Mouse (Mus musculus): ENCODE measurements around the gene S100a3. TPM values are rescaled to one million over a fixed set of nuclear protein-coding genes. Genes with fewer than 3 reads are reported as not detected.

S100a3 gene
- polyA plus RNA-seq, 1 experiment from 2014 or later: 1.1 TPM

DNA sequence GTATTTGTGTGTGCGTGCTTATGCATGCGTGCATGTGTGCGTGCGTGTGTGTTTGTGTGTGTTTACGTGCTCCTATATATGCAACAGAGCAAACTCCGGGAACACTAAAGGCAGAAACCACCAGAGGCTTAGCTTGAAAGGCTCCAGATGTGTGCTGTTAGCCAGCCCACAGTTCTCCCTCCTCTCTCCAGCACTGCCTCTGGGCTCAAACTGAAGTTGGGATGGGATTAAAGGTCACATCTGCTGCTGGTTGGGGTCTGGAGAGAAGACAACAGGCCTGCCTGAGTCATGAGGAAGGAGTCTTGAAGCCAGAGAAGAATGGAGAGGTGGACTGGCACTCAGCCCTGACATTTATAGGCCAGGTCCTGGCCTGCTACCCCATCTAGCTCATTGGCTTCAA lies 45.8 kb downstream of the S100a3 start:
- Histone ChIP-seq H3K4me1 (ENCODE audit: insufficient read depth, low read depth, low read length) (peaks cover 9% of the 10 kb centered on the region), H3K4me2 (replicated peaks; ENCODE audit: low read depth, low read length) (no peak overlapping the region), H3K27ac (ENCODE audit: low read length) (no peak overlapping the region), H3K27me3 (replicated peaks; ENCODE audit: insufficient read depth, low read length) (no peaks in the 10 kb centered on the region), H3K9ac (replicated peaks; ENCODE audit: low read depth) (no peak overlapping the region), H3K4me3 (ENCODE audit: low read depth, low read length) (no peak overlapping the region), H3K36me3 (ENCODE audit: insufficient read depth, low read length) (no peaks in the 10 kb centered on the region), H3K9me3 (ENCODE audit: low read length) (no peaks in the 10 kb centered on the region)
- DNase-seq (ENCODE audit: low spot score): peak; percentile 50
- WGBS: 70% methylated on average over 6 of the region's 6 CpGs
- ATAC-seq: peak; percentile 35; the same call in 1 of the 2 replicates
- no peak for TF ChIP-seq EP300 (IDR thresholded peaks at IDR 0.05)
- TF ChIP-seq CTCF (IDR thresholded peaks at IDR 0.05): no peak

DNA sequence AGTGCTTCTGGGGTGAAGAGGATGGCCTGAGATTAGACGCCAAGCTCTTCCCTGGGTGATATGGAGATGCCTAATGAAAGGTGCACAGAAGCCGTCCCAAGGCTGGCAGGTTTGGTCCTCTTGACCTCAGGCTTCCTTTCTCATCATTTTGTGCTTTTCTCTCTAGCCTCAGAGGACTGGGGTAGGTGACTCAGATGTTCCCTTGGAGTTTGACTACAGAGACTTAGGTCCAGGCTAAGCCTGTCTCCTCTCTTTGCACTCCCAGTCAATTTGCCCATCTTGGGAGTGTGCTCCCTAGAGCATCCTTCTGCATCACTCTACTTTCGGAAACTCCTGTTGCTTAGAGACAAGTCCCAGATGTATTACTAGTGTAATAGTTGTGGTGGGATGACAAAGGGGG lies 47.0 kb downstream of the S100a3 start:
- H3K4me2 ChIP-seq (replicated peaks; ENCODE audit: low read depth, low read length): no peak overlapping the region
- no peak overlapping the region for H3K27ac ChIP-seq (ENCODE audit: low read length)
- no peak overlapping the region for H3K9ac ChIP-seq (replicated peaks; ENCODE audit: low read depth)
- no peaks in the 10 kb centered on the region for H3K27me3 ChIP-seq (replicated peaks; ENCODE audit: insufficient read depth, low read length)
- WGBS: 86% methylated on average over 3 of the region's 3 CpGs
- no peaks in the 10 kb centered on the region for H3K9me3 ChIP-seq (ENCODE audit: low read length)
- no peaks in the 10 kb centered on the region for H3K36me3 ChIP-seq (ENCODE audit: insufficient read depth, low read length)
- ATAC-seq: no peak
- H3K4me3 ChIP-seq (ENCODE audit: low read depth, low read length): no peak overlapping the region
- no peak for DNase-seq (ENCODE audit: low spot score)
- peaks cover 9% of the 10 kb centered on the region for H3K4me1 ChIP-seq (ENCODE audit: insufficient read depth, low read depth, low read length)
- TF ChIP-seq EP300 (IDR thresholded peaks at IDR 0.05) (no peak), CTCF (IDR thresholded peaks at IDR 0.05) (no peak)

DNA sequence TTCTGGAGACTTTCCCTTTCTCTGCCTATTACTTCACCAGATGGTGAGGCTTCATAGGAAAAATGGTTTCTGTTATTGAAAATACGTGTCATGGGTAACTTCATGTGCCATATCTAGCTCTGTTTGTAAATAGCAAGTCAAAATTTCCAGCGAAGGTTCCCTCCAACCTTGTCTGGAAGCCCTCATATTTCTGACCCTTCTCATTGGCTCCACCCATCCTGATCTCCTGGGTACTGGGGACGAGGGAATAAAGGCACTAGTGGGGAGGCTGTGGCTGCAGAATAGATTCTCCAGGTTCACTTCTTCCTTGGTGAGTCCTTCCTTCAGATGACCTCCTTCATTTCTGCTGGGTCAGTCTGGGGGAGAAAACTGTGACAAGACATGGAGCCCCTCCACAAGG lies 47.8 kb downstream of the S100a3 start, which contains the start of gene S100a5:
TSS of gene S100a5 (plus strand) at position 301 of the 400 bp plus-strand sequence.
- TF ChIP-seq CTCF (IDR thresholded peaks at IDR 0.05) (no peak), EP300 (IDR thresholded peaks at IDR 0.05) (no peak)
- Histone ChIP-seq H3K4me1 (ENCODE audit: insufficient read depth, low read depth, low read length) (peaks cover 16% of the 10 kb centered on the region), H3K27ac (ENCODE audit: low read length) (no peak within 1 kb of the TSS), H3K9ac (replicated peaks; ENCODE audit: low read depth) (no peak within 1 kb of the TSS), H3K36me3 (ENCODE audit: insufficient read depth, low read length) (no peaks in the 10 kb centered on the region), H3K27me3 (replicated peaks; ENCODE audit: insufficient read depth, low read length) (no peaks in the 10 kb centered on the region), H3K4me3 (ENCODE audit: low read depth, low read length) (no peak within 1 kb of the TSS), H3K4me2 (replicated peaks; ENCODE audit: low read depth, low read length) (no peak within 1 kb of the TSS), H3K9me3 (ENCODE audit: low read length) (no peaks in the 10 kb centered on the region)
- WGBS: 62% methylated on average over 3 of the region's 3 CpGs
- ATAC-seq (no peak), DNase-seq (ENCODE audit: low spot score) (no peak)

DNA sequence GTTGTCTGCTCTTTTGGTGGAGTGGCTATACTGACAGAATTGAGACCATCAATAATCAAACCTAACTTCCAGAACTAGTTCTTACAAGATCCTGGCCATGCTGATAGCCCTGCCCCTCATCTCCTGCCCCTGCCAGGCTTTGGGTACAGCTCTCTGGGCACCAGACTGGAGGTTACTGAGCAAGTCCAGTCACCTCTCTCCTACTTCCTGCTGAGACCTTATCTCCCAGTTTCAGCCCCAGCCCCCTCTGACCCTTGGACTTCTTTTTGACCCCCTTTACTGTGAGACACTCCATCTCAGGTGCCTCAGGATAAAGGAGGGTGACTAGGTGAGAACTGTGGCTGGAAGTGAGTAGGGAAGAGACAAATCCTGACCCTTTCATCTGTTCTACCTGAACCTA lies 48.7 kb downstream of the S100a3 start:
- peaks cover 18% of the 10 kb centered on the region for H3K4me1 ChIP-seq (ENCODE audit: insufficient read depth, low read depth, low read length)
- H3K4me3 ChIP-seq (ENCODE audit: low read depth, low read length): no peak overlapping the region
- H3K27me3 ChIP-seq (replicated peaks; ENCODE audit: insufficient read depth, low read length): no peaks in the 10 kb centered on the region
- ATAC-seq: no peak
- no peak overlapping the region for H3K27ac ChIP-seq (ENCODE audit: low read length)
- H3K9ac ChIP-seq (replicated peaks; ENCODE audit: low read depth): no peak overlapping the region
- no peak overlapping the region for H3K4me2 ChIP-seq (replicated peaks; ENCODE audit: low read depth, low read length)
- TF ChIP-seq CTCF (IDR thresholded peaks at IDR 0.05) (no peak), EP300 (IDR thresholded peaks at IDR 0.05) (no peak)
- DNase-seq (ENCODE audit: low spot score): no peak
- H3K36me3 ChIP-seq (ENCODE audit: insufficient read depth, low read length): no peaks in the 10 kb centered on the region
- no peaks in the 10 kb centered on the region for H3K9me3 ChIP-seq (ENCODE audit: low read length)

DNA sequence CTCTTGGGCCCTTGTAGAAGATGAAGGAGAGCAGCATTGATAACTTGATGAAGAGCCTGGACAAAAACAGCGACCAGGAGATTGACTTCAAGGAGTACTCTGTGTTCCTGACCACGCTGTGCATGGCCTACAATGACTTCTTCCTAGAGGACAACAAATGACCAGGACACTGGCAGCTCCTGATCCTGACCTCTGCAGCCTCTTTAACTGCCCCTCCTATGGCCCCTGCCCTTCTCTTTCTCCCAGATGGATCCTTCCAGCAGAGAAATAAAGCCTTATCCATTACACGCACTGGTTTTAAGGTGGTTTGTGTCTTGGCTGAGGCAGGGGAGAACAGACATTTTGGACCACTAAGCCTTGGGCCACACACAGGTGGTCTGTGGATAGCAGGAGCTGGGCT lies 51.1 kb downstream of the S100a3 start:
- Histone ChIP-seq H3K4me2 (replicated peaks; ENCODE audit: low read depth, low read length) (no peak overlapping the region), H3K4me3 (ENCODE audit: low read depth, low read length) (no peak overlapping the region), H3K4me1 (ENCODE audit: insufficient read depth, low read depth, low read length) (peaks cover 17% of the 10 kb centered on the region), H3K36me3 (ENCODE audit: insufficient read depth, low read length) (no peaks in the 10 kb centered on the region), H3K27ac (ENCODE audit: low read length) (no peak overlapping the region), H3K9me3 (ENCODE audit: low read length) (no peaks in the 10 kb centered on the region), H3K9ac (replicated peaks; ENCODE audit: low read depth) (no peak overlapping the region), H3K27me3 (replicated peaks; ENCODE audit: insufficient read depth, low read length) (no peaks in the 10 kb centered on the region)
- ATAC-seq (no peak), DNase-seq (ENCODE audit: low spot score) (no peak)
- TF ChIP-seq EP300 (IDR thresholded peaks at IDR 0.05): no peak
- TF ChIP-seq CTCF (IDR thresholded peaks at IDR 0.05): no peak
- WGBS: 74% methylated on average over 3 of the region's 3 CpGs

DNA sequence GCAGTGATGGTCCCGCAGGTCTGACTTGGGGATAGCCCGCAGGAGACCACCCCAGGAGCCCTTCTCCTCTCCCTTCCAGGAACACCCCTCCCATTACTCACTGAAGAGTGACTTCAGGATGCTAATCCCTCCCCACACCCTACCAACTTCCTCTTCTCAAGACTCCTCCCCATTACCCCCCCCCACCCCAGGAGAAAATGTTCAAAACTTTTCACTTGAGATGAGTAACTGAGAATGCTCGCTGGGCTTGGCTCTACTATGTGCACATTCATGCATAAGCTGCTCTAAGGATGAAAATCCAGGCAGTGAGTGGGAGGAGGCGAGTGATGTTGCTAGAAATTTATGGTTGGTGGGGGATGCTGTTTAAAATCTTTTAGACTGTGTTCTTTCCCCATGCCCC lies 51.7 kb downstream of the S100a3 start:
- ATAC-seq: no peak
- WGBS: 74% methylated on average over 4 of the region's 4 CpGs

DNA sequence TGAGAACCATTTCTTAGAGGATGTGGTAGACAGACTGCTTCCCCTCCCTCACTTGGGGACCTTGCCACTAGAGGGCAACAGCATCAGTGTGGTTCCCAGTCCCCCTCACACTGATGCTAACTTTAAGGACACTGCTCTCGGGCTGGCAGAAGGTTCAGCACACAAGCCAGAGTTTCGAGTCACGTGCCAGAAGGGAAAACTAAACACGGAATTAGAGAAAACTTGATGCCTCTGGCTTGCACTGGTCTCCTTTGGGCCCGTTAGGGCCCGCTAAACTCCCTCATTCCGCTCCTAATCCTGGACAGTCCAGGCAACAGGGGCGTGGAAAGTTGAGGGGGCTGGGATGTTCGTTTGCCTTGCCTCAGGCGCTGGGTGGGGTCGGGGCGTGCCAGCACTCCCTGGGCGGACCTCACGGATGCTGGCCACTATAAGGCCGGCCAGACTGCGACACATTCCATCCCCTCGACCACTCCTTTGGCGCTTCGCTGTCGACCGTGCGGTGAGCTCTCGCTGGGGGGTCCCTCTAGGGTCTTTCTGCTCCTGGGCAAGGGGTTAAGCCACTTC lies 52.4 kb downstream of the S100a3 start, which contains the start of gene S100a6:
TSS of gene S100a6 (plus strand) at position 155 of the 564 bp plus-strand sequence.
- peak within 1 kb of the TSS; percentile 65 for H3K4me2 ChIP-seq (replicated peaks; ENCODE audit: low read depth, low read length)
- peaks cover 17% of the 10 kb centered on the region for H3K4me1 ChIP-seq (ENCODE audit: insufficient read depth, low read depth, low read length)
- no peaks in the 10 kb centered on the region for H3K36me3 ChIP-seq (ENCODE audit: insufficient read depth, low read length)
- peak within 1 kb of the TSS; percentile 54 for H3K27ac ChIP-seq (ENCODE audit: low read length)
- peak; percentile 53 for TF ChIP-seq EP300 (IDR thresholded peaks at IDR 0.05)
- peak; percentile 83 for TF ChIP-seq CTCF (IDR thresholded peaks at IDR 0.05)
- H3K9me3 ChIP-seq (ENCODE audit: low read length): no peaks in the 10 kb centered on the region
- no peaks in the 10 kb centered on the region for H3K27me3 ChIP-seq (replicated peaks; ENCODE audit: insufficient read depth, low read length)
- DNase-seq (ENCODE audit: low spot score): peak; percentile 84
- ATAC-seq: peak; percentile 80
- peak within 1 kb of the TSS; percentile 54 for H3K9ac ChIP-seq (replicated peaks; ENCODE audit: low read depth)
- under 1% methylated on average over 21 of the region's 23 CpGs for WGBS
- H3K4me3 ChIP-seq (ENCODE audit: low read depth, low read length): peak within 1 kb of the TSS; percentile 39

More for the DNA sequence above, 51.7 kb downstream of the S100a3 start:
- H3K4me3 ChIP-seq (ENCODE audit: low read depth, low read length): no peak overlapping the region
- no peak overlapping the region for H3K4me2 ChIP-seq (replicated peaks; ENCODE audit: low read depth, low read length)
- no peak overlapping the region for H3K9ac ChIP-seq (replicated peaks; ENCODE audit: low read depth)
- H3K27me3 ChIP-seq (replicated peaks; ENCODE audit: insufficient read depth, low read length): no peaks in the 10 kb centered on the region
- peaks cover 17% of the 10 kb centered on the region for H3K4me1 ChIP-seq (ENCODE audit: insufficient read depth, low read depth, low read length)
- H3K27ac ChIP-seq (ENCODE audit: low read length): no peak overlapping the region
- H3K9me3 ChIP-seq (ENCODE audit: low read length): no peaks in the 10 kb centered on the region
- H3K36me3 ChIP-seq (ENCODE audit: insufficient read depth, low read length): no peaks in the 10 kb centered on the region
- DNase-seq (ENCODE audit: low spot score): peak; percentile 52
- TF ChIP-seq EP300 (IDR thresholded peaks at IDR 0.05): no peak
- TF ChIP-seq CTCF (IDR thresholded peaks at IDR 0.05): no peak

Measured in lung, postnatal 0 days (tissue).